ENCODE assay signal across 8 mouse cellular contexts in genomic region chr5:67530957-67531356, GRCm38 (mm10).
DNase-seq lines count a peak whose midpoint lies in the region; ATAC-seq and TF ChIP-seq lines count a peak whose summit lies in the region.

No protein-coding gene starts in this region.

- WGBS in midbrain, embryonic 10.5 days = 36% methylated on average over 8 of the region's 8 CpGs
- 36% methylated on average over 8 of the region's 8 CpGs for WGBS in midbrain, embryonic 13.5 days
- WGBS in liver, postnatal 0 days (ENCODE audit: insufficient replicate concordance) = 32% methylated on average over 8 of the region's 8 CpGs

- H3K9ac ChIP-seq in midbrain, embryonic 13.5 days (replicated peaks) = no peak overlapping the region
- no peak overlapping the region for H3K9ac ChIP-seq in liver, postnatal 0 days (replicated peaks)

- no peak overlapping the region for H3K27ac ChIP-seq in midbrain, embryonic 10.5 days (replicated peaks)
- no peak overlapping the region for H3K27ac ChIP-seq in midbrain, embryonic 13.5 days
- H3K27ac ChIP-seq in cortical plate, adult 2 months (ENCODE audit: insufficient read depth, low read length) = no peak overlapping the region
- H3K27ac ChIP-seq in liver, postnatal 0 days (ENCODE audit: low read depth) = no peak overlapping the region

- no peak for ATAC-seq in midbrain, embryonic 13.5 days
- no peak for ATAC-seq in liver, postnatal 0 days

- peak; percentile 22 to 39 for DNase-seq in cerebellum, postnatal 14 days
- DNase-seq in cerebellum, adult 9-11 months = no peak
- peak; percentile 40 for DNase-seq in midbrain, embryonic 10.5 days (ENCODE audit: low spot score)
- DNase-seq in liver, postnatal 0 days = peak; percentile 30
- peak; percentile 41 for DNase-seq in thymus, postnatal 4 days
- DNase-seq in neural tube, embryonic 10.5 days (ENCODE audit: extremely low spot score, low spot score) = no peak

- H3K4me3 ChIP-seq in midbrain, embryonic 10.5 days = no peak overlapping the region
- H3K4me3 ChIP-seq in midbrain, embryonic 13.5 days (replicated peaks) = no peak overlapping the region
- no peak overlapping the region for H3K4me3 ChIP-seq in cortical plate, adult 2 months (ENCODE audit: insufficient read depth, low read length)
- H3K4me3 ChIP-seq in liver, postnatal 0 days (ENCODE audit: low read depth, low read length) = no peak overlapping the region

- TF ChIP-seq CTCF in cortical plate, adult 2 months (IDR thresholded peaks at IDR 0.05; ENCODE audit: extremely low read depth, insufficient read depth, low read length) = peak; percentile 48
- TF ChIP-seq CTCF in liver, postnatal 0 days (IDR thresholded peaks at IDR 0.05; ENCODE audit: low read depth) = peak; percentile 66

- H3K4me1 ChIP-seq in midbrain, embryonic 10.5 days = peaks cover 11% of the 10 kb centered on the region
- peaks cover 8% of the 10 kb centered on the region for H3K4me1 ChIP-seq in midbrain, embryonic 13.5 days (replicated peaks)
- H3K4me1 ChIP-seq in cortical plate, adult 2 months (ENCODE audit: control insufficient read depth, insufficient read depth, low read length) = no peaks in the 10 kb centered on the region
- H3K4me1 ChIP-seq in liver, postnatal 0 days (ENCODE audit: insufficient read depth) = no peaks in the 10 kb centered on the region

- H3K27me3 ChIP-seq in midbrain, embryonic 10.5 days (ENCODE audit: low read depth, poor library complexity, severe bottlenecking) = peaks cover 39% of the 10 kb centered on the region
- H3K27me3 ChIP-seq in midbrain, embryonic 13.5 days = peaks cover 26% of the 10 kb centered on the region
- H3K27me3 ChIP-seq in liver, postnatal 0 days (ENCODE audit: insufficient read depth, low read length) = no peaks in the 10 kb centered on the region

- TF ChIP-seq EP300 in liver, postnatal 0 days (IDR thresholded peaks at IDR 0.05; ENCODE audit: low read depth) = no peak

- H3K36me3 ChIP-seq in midbrain, embryonic 10.5 days = no peaks in the 10 kb centered on the region
- H3K36me3 ChIP-seq in midbrain, embryonic 13.5 days = no peaks in the 10 kb centered on the region
- H3K36me3 ChIP-seq in liver, postnatal 0 days (replicated peaks; ENCODE audit: insufficient read depth, low read length) = no peaks in the 10 kb centered on the region

- H3K9me3 ChIP-seq in midbrain, embryonic 10.5 days (replicated peaks) = no peaks in the 10 kb centered on the region
- H3K9me3 ChIP-seq in midbrain, embryonic 13.5 days = no peaks in the 10 kb centered on the region
- H3K9me3 ChIP-seq in liver, postnatal 0 days (ENCODE audit: low read length) = no peaks in the 10 kb centered on the region

- H3K4me2 ChIP-seq in midbrain, embryonic 13.5 days (replicated peaks) = no peak overlapping the region
- H3K4me2 ChIP-seq in liver, postnatal 0 days (ENCODE audit: low read depth, low read length) = no peak overlapping the region

- TF ChIP-seq POLR2A in cortical plate, adult 2 months (IDR thresholded peaks at IDR 0.05; ENCODE audit: extremely low read depth, insufficient read depth, low read length) = no peak

Comparison
In these comparisons a context has a peak if more than half of its experiments do, and no peak if none do; other contexts are left out.
1. DNase-seq: peak in cerebellum, postnatal 14 days (2 of 2), midbrain, embryonic 10.5 days (single experiment), liver, postnatal 0 days (single experiment) and thymus, postnatal 4 days (single experiment); none in cerebellum, adult 9-11 months (single experiment) and neural tube, embryonic 10.5 days (single experiment).